Mouse (Mus musculus) lung, postnatal 25 days (tissue): Measurements from ENCODE around the gene Fam126a.
"Not testable (repeated sequence)": the region's sequence is repeated elsewhere in the genome, so short reads cannot be mapped to it uniquely, and the experiment has no call there.

ENCODE experiments used
- DNase-seq: peaks from one replicate; pipeline ENCODE4 v3.0.0; 2022; ENCODE audit warnings: low spot score

The Fam126a gene

DNA sequence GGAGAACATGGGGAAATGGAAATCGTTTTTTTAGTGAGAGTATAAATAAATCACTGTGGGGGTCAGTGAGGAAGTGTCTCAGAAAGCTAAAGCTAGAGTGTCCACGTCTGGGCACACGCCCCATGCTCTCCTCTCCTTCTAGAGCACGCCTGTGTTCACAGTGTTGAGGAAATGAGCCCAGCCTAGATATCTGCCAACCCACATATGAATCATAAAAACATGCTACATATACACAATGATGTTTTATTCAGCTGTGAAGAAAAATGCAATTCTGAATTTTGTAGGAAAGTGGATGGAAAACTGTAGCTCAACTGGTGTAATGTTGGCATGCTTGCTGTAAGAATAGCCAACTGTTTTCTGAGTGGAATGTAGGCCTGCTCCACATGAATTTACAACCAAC is 130.3 kb downstream of the Fam126a start:
- DNase-seq, result no peak

GRCm38 (mm10) chr5:23893864-23894771 is 136.4 kb downstream of the Fam126a start:
- DNase-seq, result peak; percentile 69

- no peak for DNase-seq
Observed at GRCm38 (mm10) chr5:23893156-23893863, 137.2 kb downstream of the Fam126a start.

DNA sequence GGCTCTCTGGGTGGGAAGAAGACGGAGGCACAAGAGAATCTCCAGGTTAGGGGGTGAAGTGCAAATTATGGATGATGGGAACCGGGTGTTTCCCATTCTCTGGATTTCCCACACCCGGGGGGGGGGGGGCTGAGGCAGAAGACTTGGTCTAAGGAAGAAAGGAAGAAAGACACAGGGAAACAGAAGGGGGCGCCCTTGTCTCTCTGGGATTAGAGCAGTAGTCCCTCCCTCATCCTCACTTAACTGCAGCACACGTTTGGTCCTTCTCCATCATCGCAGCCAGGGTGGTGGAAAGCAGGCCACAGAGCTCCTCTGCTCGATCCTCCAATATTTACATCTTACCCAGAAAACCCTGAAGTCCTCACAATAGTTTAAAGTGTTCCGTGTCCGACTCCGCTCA is 139.8 kb downstream of the Fam126a start:
- peak; percentile 83 for DNase-seq

DNA sequence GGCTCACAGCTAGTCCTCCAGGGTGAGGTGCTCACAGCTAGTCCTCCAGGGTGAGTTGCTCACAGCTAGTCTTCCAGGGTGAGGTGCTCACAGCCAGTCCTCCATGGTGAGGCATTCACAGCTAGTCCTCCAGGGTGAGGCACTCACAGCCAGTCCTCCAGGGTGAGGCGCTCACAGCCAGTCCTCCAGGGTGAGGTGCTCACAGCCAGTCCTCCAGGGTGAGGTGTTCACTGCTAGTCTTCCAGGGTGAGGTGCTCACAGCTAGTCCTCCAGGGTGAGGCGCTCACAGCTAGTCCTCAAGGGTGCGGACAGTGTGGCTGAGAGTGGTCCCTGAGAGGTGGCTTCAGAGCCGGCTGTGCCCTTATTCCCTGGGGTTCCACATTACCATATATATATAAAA is 141.0 kb downstream of the Fam126a start:
- no peak for DNase-seq

DNA sequence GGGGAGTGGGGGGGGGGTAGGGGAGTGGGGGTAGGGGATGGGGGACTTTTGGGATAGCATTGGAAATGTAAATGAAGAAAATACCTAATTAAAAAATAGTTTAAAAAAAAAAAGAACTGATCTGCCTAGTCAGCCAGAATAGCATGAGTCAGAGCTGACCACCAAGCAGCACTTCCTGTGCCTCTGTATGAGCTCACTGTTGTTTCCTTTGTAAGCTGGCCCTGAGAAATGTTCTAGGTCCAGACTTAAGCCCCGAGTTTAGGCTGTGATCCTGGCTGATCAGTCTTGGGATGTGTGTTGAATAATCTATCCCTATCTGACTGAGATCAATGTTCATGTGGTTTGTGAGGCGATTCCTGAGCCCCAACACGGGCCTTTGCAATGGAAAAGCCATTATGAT is 143.4 kb downstream of the Fam126a start:
- DNase-seq, result no peak

- peak; percentile 34 for DNase-seq
Observed at GRCm38 (mm10) chr5:23874457-23874856, 156.0 kb downstream of the Fam126a start.

- no peak for DNase-seq
Observed at GRCm38 (mm10) chr5:23872586-23872985, 157.9 kb downstream of the Fam126a start.

DNA sequence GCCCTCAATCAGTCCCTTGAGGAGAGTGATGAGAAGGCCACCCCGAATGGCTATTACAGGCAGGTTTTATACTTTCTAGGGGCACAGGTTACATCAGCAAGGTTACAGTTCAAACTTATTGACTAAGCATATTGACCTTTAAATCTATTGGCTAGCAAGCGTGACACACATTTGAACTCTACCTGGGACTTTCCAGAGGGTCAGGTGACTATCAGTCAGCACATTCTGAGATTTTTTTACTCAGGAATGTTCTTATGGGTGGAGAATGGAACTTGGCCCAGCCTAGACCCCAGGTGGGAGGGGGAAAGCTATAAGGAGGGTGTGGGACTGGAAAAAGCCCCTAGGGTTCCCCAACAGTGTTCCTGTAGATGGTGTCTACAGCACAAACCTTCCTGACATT is 159.2 kb downstream of the Fam126a start:
- not testable (repeated sequence) for DNase-seq

DNA sequence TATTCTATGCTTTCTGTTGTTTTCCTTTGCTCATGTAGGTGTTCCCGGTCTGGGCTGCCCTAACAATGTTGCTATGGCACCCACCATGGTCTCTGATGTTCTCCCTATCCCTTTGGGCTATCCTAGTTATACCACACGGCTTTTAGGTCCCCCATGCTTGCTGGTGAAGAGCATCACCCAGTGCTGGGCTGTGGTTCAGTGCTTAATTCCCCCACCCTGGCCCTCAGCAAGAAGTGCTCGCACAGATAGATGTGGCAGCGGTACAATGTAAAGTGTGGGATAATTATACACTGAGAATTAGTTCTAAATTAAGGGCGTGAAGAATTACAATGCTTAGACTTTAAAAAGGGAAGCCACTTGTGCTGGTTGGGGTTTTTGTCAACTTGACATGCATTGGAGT is 164.5 kb downstream of the Fam126a start:
- DNase-seq, result no peak
